Mouse (Mus musculus): ENCODE data around the gene Zfp872. TPM values are rescaled to one million over a fixed set of nuclear protein-coding genes. Genes with fewer than 3 reads are reported as not detected.
A peak's percentile ranks its signal among the peaks of the same experiment; 100 is the strongest.
"Not testable (repeated sequence)": the region's sequence is repeated elsewhere in the genome, so short reads cannot be mapped to it uniquely, and the experiment has no call there.

Gene Zfp872
- polyA plus RNA-seq, 2 experiments from 2014 or later, result not detected

DNA sequence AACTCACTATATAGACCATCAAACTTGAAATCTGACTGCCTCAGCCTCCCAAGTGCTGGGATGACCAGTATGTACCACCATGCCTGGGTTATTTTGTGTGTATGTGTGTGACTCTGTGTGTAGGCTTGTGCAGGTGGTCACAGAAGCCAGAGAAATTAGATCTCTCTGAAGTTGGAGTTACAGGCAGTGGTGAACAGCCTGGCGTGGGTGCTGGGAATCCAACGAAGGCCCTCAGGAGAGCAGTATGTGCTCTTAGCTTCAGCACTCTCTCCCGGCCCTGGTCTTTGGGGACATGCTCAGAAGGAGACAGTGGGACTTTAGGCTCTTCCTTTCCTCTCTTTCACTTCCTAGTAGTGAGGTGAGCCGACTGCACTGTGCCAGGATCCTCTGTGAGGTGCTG is 15.6 kb upstream of the Zfp872 start:
- ATAC-seq, result no peak

GRCm38 (mm10) chr9:22196412-22196811 is 8.5 kb downstream of the Zfp872 start:
- ATAC-seq, result no peak

DNA sequence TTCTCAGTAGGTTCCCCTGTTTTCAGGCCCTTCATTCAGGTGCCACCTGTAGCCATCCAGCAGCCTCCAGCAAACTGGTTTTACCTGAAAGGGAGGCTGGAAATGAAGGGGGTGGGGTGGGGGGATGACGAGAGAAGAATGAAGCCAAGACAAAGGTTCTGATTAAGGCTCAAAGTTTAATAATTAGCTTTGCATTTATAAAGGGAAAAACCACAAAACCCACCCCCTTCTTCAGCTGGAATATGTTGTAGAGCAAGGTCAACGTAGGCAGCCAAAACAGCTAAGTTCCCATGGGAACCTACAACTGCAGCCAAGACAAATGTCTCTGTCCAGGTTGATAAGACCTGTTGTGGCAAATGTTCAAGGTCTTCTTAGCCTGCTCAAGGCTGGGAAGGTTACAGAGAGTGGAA is 25.9 kb downstream of the Zfp872 start:
- ATAC-seq, result no peak

DNA sequence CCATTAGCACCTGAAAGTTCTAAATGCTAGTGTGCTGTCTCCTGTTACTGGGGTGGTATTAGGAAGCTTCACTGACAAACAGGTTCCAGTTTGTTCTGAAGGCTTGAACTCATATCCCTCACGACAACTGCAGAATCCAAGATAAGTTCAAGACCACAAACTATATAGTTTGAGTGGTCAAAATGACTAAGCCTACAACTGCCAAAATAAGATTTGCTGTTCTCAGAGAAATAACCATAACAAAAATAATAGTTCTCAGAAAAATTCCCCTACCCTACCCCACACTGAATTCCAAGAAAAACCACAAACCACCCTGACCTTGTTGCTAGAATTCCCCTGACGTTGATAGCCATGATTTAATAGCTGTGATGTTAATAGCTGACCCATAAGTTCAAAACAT is 26.7 kb downstream of the Zfp872 start:
- no peak for ATAC-seq

GRCm38 (mm10) chr9:22216705-22217104 is 28.8 kb downstream of the Zfp872 start:
- no peak for ATAC-seq

DNA sequence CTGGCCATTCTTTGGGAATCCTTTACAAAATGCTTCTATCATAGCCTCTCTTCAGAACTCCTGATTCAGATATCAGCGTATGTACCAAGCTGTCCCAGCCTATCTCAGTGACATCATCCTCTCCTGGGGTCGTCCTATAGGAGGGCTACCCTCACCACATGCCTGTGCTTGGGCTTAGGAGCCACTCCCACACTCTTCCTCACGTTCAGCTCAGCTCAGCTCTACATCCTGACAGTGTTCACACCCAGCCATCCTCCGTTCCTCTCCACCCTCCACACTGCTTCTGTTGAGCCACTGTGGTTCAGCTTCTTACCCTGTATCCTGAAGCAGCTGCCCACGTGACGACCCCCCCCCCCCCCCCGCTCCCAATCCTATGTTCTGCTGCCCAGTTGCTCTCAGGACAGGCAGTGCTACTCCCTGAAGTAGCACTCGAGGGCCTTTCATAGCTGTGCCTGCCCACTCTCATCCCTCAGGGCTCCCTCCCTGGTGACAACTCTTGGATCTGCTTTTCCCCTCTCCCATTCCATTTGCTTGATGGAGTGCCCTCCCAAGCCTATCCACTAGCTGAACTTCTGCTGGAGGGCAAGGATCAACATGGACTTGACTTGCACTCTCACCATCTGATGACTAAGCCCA is 30.1 kb downstream of the Zfp872 start:
- no peak for ATAC-seq

DNA sequence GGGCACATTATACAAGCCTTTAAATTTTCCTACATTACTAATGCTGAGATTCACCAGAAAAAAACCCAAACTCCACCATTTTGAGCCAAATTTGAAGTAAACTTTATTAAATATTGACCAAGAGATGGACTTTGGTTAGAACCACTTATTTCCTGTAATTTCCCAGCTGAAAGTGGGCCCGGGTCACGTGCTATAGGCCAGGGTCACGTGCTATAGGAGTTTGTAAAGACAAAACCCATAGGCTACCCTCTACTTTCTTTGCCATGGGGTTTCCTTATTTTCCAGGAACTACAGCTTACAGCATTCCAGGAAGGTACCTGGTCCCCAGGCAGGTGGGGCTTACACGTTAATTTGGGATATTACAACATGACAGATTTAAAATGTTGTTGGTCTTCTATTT is 36.2 kb downstream of the Zfp872 start:
- no peak for ATAC-seq

- peak; percentile 42 for ATAC-seq
Measured at GRCm38 (mm10) chr9:22224536-22225503, 36.9 kb downstream of the Zfp872 start.

GRCm38 (mm10) chr9:22225581-22226388 is 37.9 kb downstream of the Zfp872 start, which contains the start of gene Zfp809:
Gene Zfp809, plus strand, starts transcription at chr9:22225714.
- ATAC-seq, result peak; percentile 97

GRCm38 (mm10) chr9:22226389-22226673 is 38.4 kb downstream of the Zfp872 start:
- ATAC-seq, result not testable (repeated sequence)

DNA sequence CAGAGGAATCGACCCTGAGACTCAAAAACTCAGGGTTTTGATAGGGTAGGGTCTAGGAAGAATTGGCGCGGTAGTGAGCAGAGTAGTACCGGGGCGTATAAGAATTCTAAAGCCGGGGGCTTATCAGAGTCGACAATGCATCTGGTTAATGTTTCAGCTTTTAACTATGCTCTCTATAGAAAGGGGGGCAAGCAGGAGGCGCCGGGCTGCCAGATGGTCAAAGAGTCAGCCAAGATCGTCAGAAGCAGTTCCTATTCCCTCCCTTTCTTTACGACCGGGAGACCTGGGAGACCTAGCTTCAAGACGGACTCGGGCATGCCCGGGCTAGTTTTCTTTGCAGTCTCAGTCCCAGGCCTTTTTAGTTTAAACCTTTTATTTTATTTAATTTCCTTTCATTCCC is 39.0 kb downstream of the Zfp872 start:
- no peak for ATAC-seq

DNA sequence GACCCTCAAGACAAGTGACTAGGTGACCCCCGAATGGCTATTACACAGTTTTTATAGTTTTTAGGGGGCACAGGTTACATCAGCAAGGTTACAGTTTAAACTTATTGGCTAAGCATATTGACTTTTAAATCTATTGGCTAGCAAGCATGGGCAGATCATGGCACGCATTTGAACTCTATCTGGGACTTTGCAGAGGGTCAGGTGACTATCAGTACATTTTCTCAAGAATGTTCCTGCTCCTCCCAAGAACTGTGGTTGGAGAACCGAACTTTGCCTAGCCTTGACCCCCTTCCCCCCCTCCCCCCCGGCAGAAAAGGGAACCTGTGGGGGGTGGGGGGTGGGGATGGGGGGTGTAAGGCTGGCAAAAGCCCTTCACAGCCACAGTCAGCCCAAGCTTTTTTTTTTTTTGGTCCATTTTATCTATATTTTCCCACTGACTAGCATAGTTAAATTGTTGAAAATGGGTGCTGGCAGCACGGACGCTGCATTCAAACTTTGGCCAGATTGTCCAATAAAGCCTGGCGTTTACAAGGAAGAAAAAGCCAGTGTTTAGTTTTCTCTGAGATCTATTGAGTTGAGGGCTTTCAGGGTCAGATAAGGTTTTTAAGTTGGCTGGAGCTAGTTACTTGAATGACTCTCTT is 41.6 kb downstream of the Zfp872 start:
- no peak for ATAC-seq

GRCm38 (mm10) chr9:22230061-22230460 is 42.2 kb downstream of the Zfp872 start:
- ATAC-seq, result no peak

DNA sequence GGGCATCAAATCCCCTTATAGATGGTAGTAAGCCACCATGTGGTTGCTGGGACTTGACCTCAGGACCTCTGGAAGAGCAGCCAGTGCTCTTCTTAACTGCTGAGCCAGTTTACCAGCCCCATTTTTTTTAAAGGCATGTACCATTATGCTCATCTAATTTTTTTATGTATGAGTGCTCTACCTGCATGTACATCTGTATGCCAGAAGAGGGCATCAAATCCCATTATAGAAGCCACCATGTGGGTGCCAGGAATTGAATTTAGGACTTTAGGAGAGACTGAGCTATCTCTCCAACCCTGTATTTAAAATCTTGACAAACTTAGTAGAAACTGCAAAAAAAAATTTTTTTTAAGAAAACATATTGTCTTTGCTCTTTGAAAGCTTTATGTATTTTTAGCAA is 42.7 kb downstream of the Zfp872 start:
- no peak for ATAC-seq

DNA sequence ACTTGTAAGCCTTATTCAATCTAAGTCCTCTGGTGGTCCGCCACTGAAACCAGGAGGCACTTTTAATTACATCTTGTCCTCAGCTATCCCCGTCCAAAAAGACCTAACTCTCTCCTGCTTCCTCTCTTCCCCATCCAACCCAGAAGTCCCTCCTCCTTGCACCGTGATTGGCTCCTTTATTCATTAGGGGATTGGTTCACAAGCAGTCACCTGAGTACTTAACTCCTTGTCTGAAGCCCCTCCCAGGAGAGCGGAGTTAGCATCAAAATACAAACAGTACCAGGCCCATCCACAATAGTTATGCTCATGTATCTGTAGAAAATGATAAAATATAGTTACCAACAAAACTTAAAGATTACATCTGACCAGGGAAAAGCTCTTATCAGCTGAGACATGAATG is 52.1 kb downstream of the Zfp872 start:
- no peak for ATAC-seq

DNA sequence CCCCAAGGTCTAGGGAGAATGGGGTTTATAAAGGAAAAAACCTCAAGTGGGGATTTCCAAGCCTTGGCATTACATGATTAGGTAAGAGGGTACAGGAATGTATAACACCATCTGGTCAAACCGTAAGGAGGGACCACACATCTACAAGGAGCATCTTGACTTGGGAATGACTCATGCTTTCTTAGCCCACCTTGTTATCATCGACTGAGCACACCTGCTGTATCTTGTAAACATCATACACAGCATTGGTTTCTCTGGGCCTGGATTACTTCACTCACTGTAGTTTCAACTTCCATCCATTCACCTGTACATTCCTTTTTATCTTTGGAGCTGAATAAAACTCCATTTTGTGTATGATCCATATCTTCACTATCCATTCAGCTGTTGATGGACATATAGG is 56.4 kb downstream of the Zfp872 start:
- no peak for ATAC-seq

Other genes with a start within 250 kb of the Zfp872 start
- 10 to 100 TPM in 1 of 2 experiments, 1 to 10 TPM in 1; 3.2 to 13.5 TPM for gene Swsap1, start 232.3 kb upstream of the Zfp872 start, polyA plus RNA-seq (2017; shearing (Covaris generic))
- gene Epor, start 224.6 kb upstream of the Zfp872 start, polyA plus RNA-seq (2017; shearing (Covaris generic)), result not detected
- gene Rgl3, start 198.6 kb upstream of the Zfp872 start, polyA plus RNA-seq (2017; shearing (Covaris generic)), result not detected
- not detected for gene Ccdc151, start 185.5 kb upstream of the Zfp872 start, polyA plus RNA-seq (2017; shearing (Covaris generic))
- gene Prkcsh, start 185.3 kb upstream of the Zfp872 start, polyA plus RNA-seq (2017; shearing (Covaris generic)), result 10 to 100 TPM; 31.5 to 37.6 TPM
- under 1 TPM in 1 of 2 experiments, not detected in 1; 0.07 TPM for gene Elavl3, start 136.1 kb upstream of the Zfp872 start, polyA plus RNA-seq (2017; shearing (Covaris generic))
- gene Gm49318, start 116.8 kb upstream of the Zfp872 start, polyA plus RNA-seq (2017; shearing (Covaris generic)), result not detected
- gene Zfp653, start 116.7 kb upstream of the Zfp872 start, polyA plus RNA-seq (2017; shearing (Covaris generic)), result 1 to 10 TPM; 4.7 to 7.3 TPM
- 10 to 100 TPM; 35.8 to 55.9 TPM for gene Ecsit, start 102.7 kb upstream of the Zfp872 start, polyA plus RNA-seq (2017; shearing (Covaris generic))
- gene Cnn1, start 88.9 kb upstream of the Zfp872 start, polyA plus RNA-seq (2017; shearing (Covaris generic)), result under 1 TPM in 1 of 2 experiments, not detected in 1; 0.22 TPM
- gene Elof1, start 70.9 kb upstream of the Zfp872 start, polyA plus RNA-seq (2017; shearing (Covaris generic)), result 10 to 100 TPM; 76.4 to 95.1 TPM
- 100 to 1,000 TPM; 221 to 282 TPM for gene Acp5, start 52.4 kb upstream of the Zfp872 start, polyA plus RNA-seq (2017; shearing (Covaris generic))
- gene Pigyl, start 31.2 kb upstream of the Zfp872 start, polyA plus RNA-seq (2017; shearing (Covaris generic)), result 10 to 100 TPM; 45.4 to 48.7 TPM
- 10 to 100 TPM; 47.0 to 48.9 TPM for gene Zfp809, start 37.6 kb downstream of the Zfp872 start, polyA plus RNA-seq (2017; shearing (Covaris generic))
- 1 to 10 TPM; 7.1 to 7.4 TPM for gene Zfp599, start 71.8 kb downstream of the Zfp872 start, polyA plus RNA-seq (2017; shearing (Covaris generic))
- 10 to 100 TPM in 1 of 2 experiments, 1 to 10 TPM in 1; 10.0 to 15.8 TPM for gene Zfp810, start 119.6 kb downstream of the Zfp872 start, polyA plus RNA-seq (2017; shearing (Covaris generic))
- 1 to 10 TPM; 2.8 to 4.3 TPM for gene Anln, start 201.1 kb downstream of the Zfp872 start, polyA plus RNA-seq (2017; shearing (Covaris generic))
- gene 9530077C05Rik, start 223.4 kb downstream of the Zfp872 start, polyA plus RNA-seq (2017; shearing (Covaris generic)), result 1 to 10 TPM; 1.1 to 1.2 TPM

All from CD4-positive, CD25-positive, alpha-beta regulatory T cell, adult 4 months (primary cell).